Mouse (Mus musculus): ENCODE results near the gene Lrg1. TPM values are rescaled to one million over a fixed set of nuclear protein-coding genes. Genes with fewer than 3 reads are reported as not detected.

Lrg1 gene
- polyA plus RNA-seq, 1 experiment from 2014 or later = 1.0 TPM

DNA sequence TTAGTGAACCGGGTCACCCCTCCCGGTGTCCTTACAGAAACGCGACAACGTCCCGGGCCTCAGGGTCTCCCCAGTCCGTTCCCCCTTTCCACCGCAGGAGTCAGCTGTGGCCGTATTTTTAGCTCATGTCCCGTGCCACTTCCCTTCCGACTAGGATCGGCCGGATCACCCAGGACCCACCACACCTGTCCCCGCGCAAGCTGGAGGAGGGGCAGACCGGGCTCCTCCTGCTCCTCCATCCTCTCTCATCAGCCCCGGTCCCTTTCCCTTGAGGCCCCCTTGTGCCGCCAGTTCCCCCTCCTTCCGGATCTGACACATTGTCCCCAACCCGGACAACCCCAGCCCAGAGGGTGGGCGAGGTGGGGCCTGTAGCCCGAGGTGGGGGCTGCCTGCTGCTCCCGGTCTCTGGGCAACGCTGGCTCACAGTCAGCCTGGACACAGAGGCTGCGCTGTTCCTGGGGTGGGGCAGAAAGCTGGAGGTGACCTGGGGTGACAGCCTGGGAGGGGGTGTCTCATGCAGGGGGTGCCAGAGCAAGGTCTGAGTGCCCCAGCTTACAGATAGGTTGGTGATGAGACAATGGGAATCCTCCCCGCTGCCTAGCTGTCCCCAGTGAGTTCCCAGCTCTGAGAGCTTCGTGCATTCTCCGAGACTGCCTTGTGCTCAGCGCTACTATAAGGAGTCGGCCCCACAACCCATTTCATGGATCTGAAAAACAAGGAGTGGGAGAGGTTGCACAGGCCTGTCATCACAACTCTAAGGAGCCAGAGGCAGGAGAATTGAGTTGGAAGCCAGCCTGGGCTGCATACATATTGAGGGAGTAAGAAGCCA, 27.2 kb upstream of the Lrg1 start:
- no peaks in the 10 kb centered on the region for H3K36me3 ChIP-seq
- H3K4me2 ChIP-seq = peak overlapping the region; percentile 45
- peak overlapping the region; percentile 8 for H3K4me3 ChIP-seq
- WGBS = 2% methylated on average over 30 of the region's 30 CpGs
- peaks cover 13% of the 10 kb centered on the region for H3K4me1 ChIP-seq (replicated peaks)
- 0 out of 2 replicates have a peak, but pooled peaks have one; percentile 11 for ATAC-seq (replicated peaks; ENCODE audit: insufficient number of reproducible peaks, insufficient read depth, low FRiP score, low read depth)
- 0 out of 2 replicates have a peak overlapping the region, but pooled peaks have one; percentile 17 for H3K9ac ChIP-seq
- H3K27ac ChIP-seq = no peak overlapping the region
- H3K27me3 ChIP-seq = peaks cover 90% of the 10 kb centered on the region
- no peaks in the 10 kb centered on the region for H3K9me3 ChIP-seq (replicated peaks)

DNA sequence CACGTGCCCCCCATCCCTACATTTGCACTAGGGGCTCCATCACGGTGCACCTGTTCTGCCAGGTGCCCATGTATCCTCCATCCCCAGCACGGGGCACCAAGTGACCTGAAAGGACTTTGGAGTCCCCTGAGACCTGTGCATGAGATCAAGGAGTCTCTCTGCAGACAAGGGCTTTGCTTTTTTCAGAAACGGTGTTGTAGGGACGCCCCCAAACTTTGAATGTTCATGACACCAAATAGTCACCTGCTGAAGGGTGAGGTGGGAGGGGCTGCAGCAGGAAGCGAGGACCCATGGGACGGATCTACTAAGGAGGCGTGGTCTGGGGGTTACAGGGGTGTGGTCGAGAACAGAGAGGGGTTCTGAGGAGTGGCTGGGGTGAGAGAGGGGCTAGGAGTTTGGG, 26.5 kb upstream of the Lrg1 start:
- WGBS = 22% methylated on average over 9 of the region's 9 CpGs
- peaks cover 91% of the 10 kb centered on the region for H3K27me3 ChIP-seq

DNA sequence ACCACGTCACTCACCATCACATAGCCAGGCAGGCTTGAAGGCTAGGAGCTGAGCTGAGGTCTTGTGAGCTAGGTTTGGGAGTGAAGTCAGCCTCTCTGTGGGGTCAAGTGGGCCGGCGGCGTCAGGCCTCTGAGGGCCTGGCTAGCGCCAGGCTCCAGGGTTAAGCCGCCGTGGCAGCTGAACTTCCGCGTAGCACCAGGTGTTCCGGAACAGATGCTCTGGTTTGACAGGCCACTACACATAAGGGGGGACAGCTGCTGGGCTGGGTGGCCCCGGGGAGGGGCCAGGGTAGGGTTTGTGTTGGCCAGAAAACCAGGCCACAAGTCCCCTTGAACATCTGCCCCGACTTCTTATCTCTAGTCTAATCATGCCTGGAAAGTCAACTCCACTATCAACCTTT, 25.6 kb upstream of the Lrg1 start:
- no peak overlapping the region for H3K4me2 ChIP-seq
- no peak overlapping the region for H3K9ac ChIP-seq
- H3K9me3 ChIP-seq (replicated peaks) = no peaks in the 10 kb centered on the region
- H3K27me3 ChIP-seq = peaks cover 94% of the 10 kb centered on the region
- H3K36me3 ChIP-seq = no peaks in the 10 kb centered on the region
- no peak for ATAC-seq (replicated peaks; ENCODE audit: insufficient number of reproducible peaks, insufficient read depth, low FRiP score, low read depth)
- H3K4me1 ChIP-seq (replicated peaks) = peaks cover 8% of the 10 kb centered on the region
- no peak overlapping the region for H3K27ac ChIP-seq
- WGBS = 49% methylated on average over 12 of the region's 12 CpGs
- H3K4me3 ChIP-seq = no peak overlapping the region

More for the DNA sequence above, 26.5 kb upstream of the Lrg1 start:
- Histone ChIP-seq H3K4me1 (replicated peaks) (peaks cover 7% of the 10 kb centered on the region), H3K4me3 (peak overlapping the region; percentile 8; the same call in 1 of the 2 replicates), H3K36me3 (no peaks in the 10 kb centered on the region), H3K9me3 (replicated peaks) (no peaks in the 10 kb centered on the region), H3K9ac (0 out of 2 replicates have a peak overlapping the region, but pooled peaks have one; percentile 17), H3K27ac (no peak overlapping the region), H3K4me2 (peak overlapping the region; percentile 45)
- ATAC-seq (replicated peaks; ENCODE audit: insufficient number of reproducible peaks, insufficient read depth, low FRiP score, low read depth) = no peak

DNA sequence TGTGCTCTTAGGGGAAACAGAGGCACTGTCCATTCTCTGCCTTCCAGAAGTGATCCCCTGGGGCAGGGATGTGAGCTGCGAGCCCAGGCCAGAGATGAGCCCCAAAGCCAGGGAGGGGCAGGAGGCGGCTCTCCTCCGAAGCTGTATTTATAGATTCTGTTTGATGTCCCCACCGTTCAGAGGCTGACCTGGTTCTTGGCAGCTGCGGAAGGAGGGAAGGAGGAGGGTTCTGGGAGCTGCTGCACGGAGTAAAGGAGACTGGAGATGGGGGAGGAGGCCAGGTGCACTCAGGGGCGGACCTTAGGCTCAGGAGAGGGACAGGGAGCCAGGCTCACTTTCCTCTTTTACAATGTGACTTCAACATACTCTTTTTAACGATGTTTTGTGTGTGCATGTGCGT, 24.3 kb upstream of the Lrg1 start:
- no peak for ATAC-seq (replicated peaks; ENCODE audit: insufficient number of reproducible peaks, insufficient read depth, low FRiP score, low read depth)
- Histone ChIP-seq H3K4me2 (no peak overlapping the region), H3K27me3 (peaks cover 99% of the 10 kb centered on the region), H3K36me3 (no peaks in the 10 kb centered on the region), H3K9ac (no peak overlapping the region), H3K27ac (no peak overlapping the region), H3K4me1 (replicated peaks) (peaks cover 19% of the 10 kb centered on the region), H3K4me3 (no peak overlapping the region), H3K9me3 (replicated peaks) (no peaks in the 10 kb centered on the region)
- WGBS = 23% methylated on average over 9 of the region's 9 CpGs

DNA sequence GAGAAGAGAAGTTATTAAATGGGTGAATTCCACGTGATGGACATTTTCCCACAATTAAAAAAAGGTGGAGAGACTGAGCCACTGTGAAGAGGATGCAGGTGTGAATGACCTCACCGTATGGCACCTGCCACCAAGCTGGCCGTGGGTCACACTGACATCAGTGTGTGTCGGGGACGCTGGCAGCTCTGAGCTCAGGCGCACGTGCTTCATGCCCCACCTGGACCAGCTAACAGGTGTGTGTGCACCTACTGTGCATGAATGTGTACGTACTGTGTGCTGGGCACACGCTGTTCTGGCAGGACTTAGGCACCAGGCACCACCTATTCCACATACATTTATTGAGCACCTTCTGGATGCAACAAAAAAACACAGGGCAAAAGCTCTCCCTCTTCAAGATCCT, 22.7 kb upstream of the Lrg1 start:
- H3K9me3 ChIP-seq (replicated peaks) = no peaks in the 10 kb centered on the region
- H3K9ac ChIP-seq = no peak overlapping the region
- no peak overlapping the region for H3K4me3 ChIP-seq
- H3K4me2 ChIP-seq = no peak overlapping the region
- no peak overlapping the region for H3K27ac ChIP-seq
- WGBS = 69% methylated on average over 9 of the region's 9 CpGs
- peaks cover 99% of the 10 kb centered on the region for H3K27me3 ChIP-seq
- no peaks in the 10 kb centered on the region for H3K36me3 ChIP-seq
- no peak for ATAC-seq (replicated peaks; ENCODE audit: insufficient number of reproducible peaks, insufficient read depth, low FRiP score, low read depth)
- H3K4me1 ChIP-seq (replicated peaks) = peaks cover 25% of the 10 kb centered on the region

DNA sequence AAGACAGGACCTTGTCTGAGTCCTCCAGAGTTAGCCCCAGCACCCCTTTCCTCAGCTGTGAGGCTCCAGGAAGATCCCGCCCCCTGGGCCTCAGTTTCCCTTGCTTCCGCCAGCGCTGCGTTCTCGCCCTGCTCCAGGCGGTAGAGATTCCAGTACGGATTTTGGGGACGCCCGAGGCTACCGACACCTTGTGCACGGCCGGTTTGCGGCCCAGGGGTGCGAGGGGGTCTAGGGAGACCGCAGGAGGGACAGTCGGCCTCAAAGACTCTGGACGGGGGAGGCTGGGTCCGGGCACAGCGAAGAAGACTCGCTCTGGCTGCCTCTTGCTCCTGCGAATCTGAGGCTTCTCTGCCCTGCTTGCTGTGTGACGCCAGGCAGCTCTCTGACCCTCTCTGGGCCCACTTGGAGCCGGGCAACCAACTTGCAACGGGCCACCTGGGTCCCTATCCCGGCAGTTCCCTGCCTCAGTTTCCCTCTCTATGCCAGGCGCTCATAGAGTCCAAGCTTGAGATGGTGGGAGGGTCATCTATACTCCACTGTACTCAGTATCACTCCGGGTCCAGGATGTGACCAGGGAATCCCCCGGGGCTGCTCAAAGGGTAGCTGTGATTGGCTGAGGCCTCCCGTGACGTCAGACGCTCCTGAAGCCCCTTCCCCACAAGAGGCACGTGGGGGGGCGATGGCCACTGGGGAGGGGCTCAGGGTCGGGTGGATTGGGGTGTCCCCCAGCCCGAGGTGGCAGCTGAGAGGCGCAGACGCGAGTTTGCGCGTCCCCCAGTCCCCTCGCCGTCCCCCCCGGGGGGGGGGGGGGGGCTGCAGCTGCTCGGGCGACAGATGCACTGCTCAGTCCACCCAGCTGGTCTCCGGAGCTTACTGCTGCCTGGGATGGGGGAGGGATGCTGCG, 20.2 kb upstream of the Lrg1 start:
- 1% methylated on average over 45 of the region's 47 CpGs for WGBS
- Histone ChIP-seq H3K4me3 (peak overlapping the region; percentile 44), H3K27ac (no peak overlapping the region), H3K4me2 (peak overlapping the region; percentile 65), H3K4me1 (replicated peaks) (peaks cover 29% of the 10 kb centered on the region), H3K9ac (peak overlapping the region; percentile 31; the same call in 1 of the 2 replicates), H3K27me3 (peaks cover 93% of the 10 kb centered on the region), H3K36me3 (no peaks in the 10 kb centered on the region), H3K9me3 (replicated peaks) (no peaks in the 10 kb centered on the region)
- no peak for ATAC-seq (replicated peaks; ENCODE audit: insufficient number of reproducible peaks, insufficient read depth, low FRiP score, low read depth)

DNA sequence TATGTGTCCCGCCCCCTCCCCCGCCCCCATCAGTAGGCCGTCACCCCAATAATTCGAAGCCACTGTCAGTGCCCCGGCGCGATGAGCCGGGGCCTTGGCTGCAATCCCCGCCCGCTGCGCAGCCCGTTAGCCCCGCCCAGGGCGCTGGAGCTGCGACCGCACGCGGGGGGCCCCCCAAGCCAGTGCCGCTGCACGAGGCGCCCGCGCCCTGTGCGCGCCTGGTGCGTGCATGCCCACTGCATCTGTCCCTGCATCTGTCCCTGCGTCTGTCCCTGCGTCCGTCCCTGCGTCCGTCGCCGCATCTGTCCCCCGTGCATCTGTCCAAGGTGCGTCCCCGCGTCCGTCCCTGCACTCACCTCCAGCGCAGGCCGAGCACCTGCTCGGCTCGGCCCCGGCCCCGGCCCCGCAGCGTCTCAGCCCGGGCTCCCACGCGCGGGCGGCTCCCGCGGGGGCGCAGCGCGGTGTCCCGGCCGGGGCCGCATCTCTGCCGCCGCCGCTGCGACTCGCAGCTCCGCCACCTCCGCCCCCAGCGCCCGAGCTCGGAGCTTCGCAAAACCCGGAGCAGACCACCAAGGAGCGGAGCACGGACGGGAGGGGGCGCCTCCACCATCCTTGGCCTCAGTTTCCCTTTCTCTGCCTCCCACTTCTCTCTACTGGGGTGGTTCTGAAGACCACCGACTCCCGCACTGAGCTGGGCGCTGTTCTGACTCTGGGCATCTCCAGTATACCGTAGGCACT, 18.2 kb upstream of the Lrg1 start, which contains the start of gene Sema6b:
TSS of gene Sema6b (minus strand) at position 486 of the 738 bp plus-strand sequence.
- Histone ChIP-seq H3K4me3 (peak within 1 kb of the TSS; percentile 73), H3K27ac (no peak within 1 kb of the TSS), H3K9me3 (replicated peaks) (no peaks in the 10 kb centered on the region), H3K4me2 (peak within 1 kb of the TSS; percentile 99), H3K9ac (peak within 1 kb of the TSS; percentile 56), H3K27me3 (peaks cover 81% of the 10 kb centered on the region), H3K4me1 (replicated peaks) (peaks cover 29% of the 10 kb centered on the region), H3K36me3 (no peaks in the 10 kb centered on the region)
- 2% methylated on average over 75 of the region's 79 CpGs for WGBS
- ATAC-seq (replicated peaks; ENCODE audit: insufficient number of reproducible peaks, insufficient read depth, low FRiP score, low read depth) = no peak

DNA sequence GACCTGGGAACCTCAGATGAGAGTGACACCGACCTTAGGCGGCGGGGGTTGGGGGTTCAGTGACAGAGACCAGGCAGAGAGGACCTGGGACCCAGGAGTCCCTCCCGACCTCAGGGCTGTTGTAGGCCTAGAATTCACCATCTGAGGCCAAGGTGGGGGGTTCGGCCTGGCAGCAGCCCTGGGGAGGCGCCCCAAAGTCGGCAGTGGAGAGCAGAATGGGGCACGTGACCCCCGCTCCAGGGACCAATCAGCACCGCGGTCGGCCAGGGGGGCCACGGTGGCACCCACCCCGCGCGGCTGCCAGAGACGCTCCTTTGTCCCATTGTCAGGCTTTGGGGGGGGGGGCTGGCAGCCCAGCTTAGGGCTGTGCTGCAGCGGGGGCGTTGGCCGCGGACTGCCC, 17.6 kb upstream of the Lrg1 start:
- no peak for ATAC-seq (replicated peaks; ENCODE audit: insufficient number of reproducible peaks, insufficient read depth, low FRiP score, low read depth)
- peak overlapping the region; percentile 73 for H3K4me3 ChIP-seq
- H3K9me3 ChIP-seq (replicated peaks) = no peaks in the 10 kb centered on the region
- H3K9ac ChIP-seq = no peak overlapping the region
- H3K36me3 ChIP-seq = no peaks in the 10 kb centered on the region
- H3K27me3 ChIP-seq = peaks cover 79% of the 10 kb centered on the region
- no peak overlapping the region for H3K27ac ChIP-seq
- H3K4me2 ChIP-seq = peak overlapping the region; percentile 99
- H3K4me1 ChIP-seq (replicated peaks) = peaks cover 35% of the 10 kb centered on the region
- WGBS = 11% methylated on average over 21 of the region's 21 CpGs

DNA sequence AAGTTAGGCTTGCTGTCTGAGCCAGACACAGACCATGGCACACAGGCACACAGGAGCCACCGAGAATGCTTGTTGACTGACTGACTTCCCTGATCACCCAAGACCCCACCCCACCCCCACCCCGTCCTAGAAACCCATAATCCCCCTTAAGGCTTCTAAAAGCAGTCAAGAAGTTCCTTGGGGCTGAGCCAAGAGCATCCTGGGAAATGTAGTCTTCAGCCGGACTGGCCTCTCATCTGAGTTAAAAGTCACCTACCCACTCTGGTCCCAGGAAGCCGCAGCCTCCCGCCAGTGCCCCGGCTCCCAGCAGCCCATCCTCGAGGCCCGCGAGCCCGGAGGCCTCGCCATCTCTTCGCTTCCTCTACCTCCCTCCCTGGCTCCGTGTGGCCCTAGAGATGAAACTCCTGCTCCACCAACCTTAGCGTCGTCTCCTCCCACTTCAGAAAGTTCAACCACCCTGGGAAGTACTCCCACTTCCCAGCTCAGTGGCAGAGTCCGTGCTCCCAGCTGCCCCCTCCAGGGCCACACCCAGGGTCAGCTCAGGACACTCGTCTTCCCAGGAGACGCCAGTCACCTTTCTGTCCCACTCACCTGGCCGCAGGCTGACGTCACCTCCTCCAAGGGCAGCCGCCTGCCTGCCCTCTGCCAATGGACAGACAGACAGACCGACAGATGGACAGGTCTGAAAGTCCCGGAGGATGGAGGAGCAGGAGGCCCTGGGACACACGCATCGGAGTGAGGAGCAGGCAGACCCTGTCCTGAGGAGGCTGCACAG, 16.2 kb upstream of the Lrg1 start:
- Histone ChIP-seq H3K36me3 (no peaks in the 10 kb centered on the region), H3K4me1 (replicated peaks) (peaks cover 46% of the 10 kb centered on the region), H3K27ac (no peak overlapping the region), H3K9me3 (replicated peaks) (no peaks in the 10 kb centered on the region), H3K4me3 (no peak overlapping the region), H3K27me3 (peaks cover 65% of the 10 kb centered on the region), H3K9ac (no peak overlapping the region), H3K4me2 (no peak overlapping the region)
- 24% methylated on average over 25 of the region's 25 CpGs for WGBS
- no peak for ATAC-seq (replicated peaks; ENCODE audit: insufficient number of reproducible peaks, insufficient read depth, low FRiP score, low read depth)

DNA sequence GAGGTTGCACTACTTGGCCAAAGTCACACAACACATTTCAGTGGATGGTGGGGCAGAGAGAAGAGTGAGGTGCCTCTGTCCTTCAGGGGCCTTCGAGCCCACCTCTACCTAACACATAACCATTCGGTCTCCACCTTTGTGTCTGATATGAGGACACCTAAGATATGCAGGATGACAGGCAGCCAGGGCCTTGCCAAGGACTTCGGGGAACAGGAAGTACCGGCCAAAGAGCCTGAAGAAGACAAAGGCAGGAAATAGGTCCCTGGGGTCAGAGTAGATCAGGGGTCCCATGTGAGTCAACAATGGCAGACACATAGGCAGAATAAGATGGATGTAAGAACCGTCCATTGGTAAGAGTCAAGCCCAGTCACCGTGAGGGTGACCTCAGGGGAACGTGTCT, 14.8 kb upstream of the Lrg1 start:
- H3K9ac ChIP-seq = no peak overlapping the region
- H3K4me3 ChIP-seq = no peak overlapping the region
- no peak overlapping the region for H3K4me2 ChIP-seq
- peaks cover 39% of the 10 kb centered on the region for H3K4me1 ChIP-seq (replicated peaks)
- no peak overlapping the region for H3K27ac ChIP-seq
- H3K9me3 ChIP-seq (replicated peaks) = no peaks in the 10 kb centered on the region
- no peak for ATAC-seq (replicated peaks; ENCODE audit: insufficient number of reproducible peaks, insufficient read depth, low FRiP score, low read depth)
- H3K27me3 ChIP-seq = peaks cover 51% of the 10 kb centered on the region
- WGBS = 76% methylated on average over 7 of the region's 7 CpGs
- no peaks in the 10 kb centered on the region for H3K36me3 ChIP-seq

Measured in heart, embryonic 15.5 days (tissue).